Mouse (Mus musculus): ENCODE measurements around the gene Zcwpw1. TPM values are rescaled to one million over a fixed set of nuclear protein-coding genes. Genes with fewer than 3 reads are reported as not detected.

Zcwpw1 gene
- polyA plus RNA-seq, 1 experiment from 2014 or later = 13.1 TPM

- 65% methylated on average over 4 of the region's 4 CpGs for WGBS
- ATAC-seq = no peak
- no peaks in the 10 kb centered on the region for H3K4me1 ChIP-seq (ENCODE audit: control insufficient read depth, insufficient read depth, low read length)
- H3K27ac ChIP-seq (ENCODE audit: low read length) = no peak overlapping the region
- no peaks in the 10 kb centered on the region for H3K36me3 ChIP-seq (ENCODE audit: control insufficient read depth, insufficient read depth, low read length)
- H3K9ac ChIP-seq (ENCODE audit: low read depth, low read length) = no peak overlapping the region
- H3K9me3 ChIP-seq (replicated peaks; ENCODE audit: control insufficient read depth, low read length, poor library complexity, severe bottlenecking) = no peaks in the 10 kb centered on the region
- no peak overlapping the region for H3K4me3 ChIP-seq (ENCODE audit: low read depth, low read length)
- no peaks in the 10 kb centered on the region for H3K27me3 ChIP-seq (ENCODE audit: control insufficient read depth, insufficient read depth, low read depth, low read length)
- no peak overlapping the region for H3K4me2 ChIP-seq (ENCODE audit: low read length)
Measured at GRCm38 (mm10) chr5:137822126-137822525, 34.5 kb downstream of the Zcwpw1 start.

DNA sequence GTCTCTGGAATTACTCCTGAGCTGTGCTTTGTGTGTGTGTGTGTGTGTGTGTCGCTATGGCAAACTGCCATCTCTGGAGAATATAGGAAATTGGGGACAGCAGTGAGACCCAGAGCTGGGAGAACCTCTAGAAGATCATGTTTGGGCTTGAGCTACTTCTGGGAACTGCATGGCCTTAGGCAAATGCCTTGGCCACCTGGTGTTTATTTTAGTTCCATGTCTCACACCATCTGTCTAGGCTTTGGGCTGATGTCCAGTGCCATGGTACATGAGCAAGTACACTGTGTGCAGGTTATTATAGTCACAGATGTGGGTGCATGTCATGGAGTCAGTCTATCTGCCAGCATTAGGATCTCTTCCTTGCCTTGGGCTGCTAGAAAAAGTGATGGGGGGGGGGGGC is 35.0 kb downstream of the Zcwpw1 start:
- no peak overlapping the region for H3K27ac ChIP-seq (ENCODE audit: low read length)

DNA sequence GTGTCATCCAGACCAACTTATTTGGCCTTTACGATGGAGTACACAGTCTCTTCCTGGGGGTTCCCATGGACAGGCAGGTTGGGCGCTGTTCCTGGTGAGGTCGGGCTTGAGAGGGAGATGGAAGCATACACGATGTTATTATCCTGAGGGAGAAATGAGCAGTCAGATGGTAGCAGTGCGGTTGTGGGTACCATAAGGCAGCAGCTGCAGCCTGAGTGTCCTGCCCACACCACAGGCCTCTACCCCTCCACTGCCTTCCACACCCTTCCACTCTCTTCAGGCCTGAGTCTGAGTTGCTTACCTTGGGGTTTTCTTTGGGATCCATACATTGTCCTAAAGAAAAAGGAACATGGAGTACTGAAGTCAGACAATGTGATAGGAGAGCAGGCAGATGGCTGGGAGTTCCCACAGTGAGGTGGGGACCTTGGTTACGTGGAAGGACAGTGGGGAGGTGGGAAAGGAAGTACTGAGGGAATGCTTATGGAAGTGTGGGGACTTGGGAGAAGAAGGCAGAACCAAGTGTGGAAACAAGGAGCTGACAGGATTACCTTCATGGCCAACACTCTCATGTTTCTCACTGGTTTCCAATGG is 36.0 kb downstream of the Zcwpw1 start:
- H3K9ac ChIP-seq (ENCODE audit: low read depth, low read length) = no peak overlapping the region
- H3K27me3 ChIP-seq (ENCODE audit: control insufficient read depth, insufficient read depth, low read depth, low read length) = no peaks in the 10 kb centered on the region
- H3K4me3 ChIP-seq (ENCODE audit: low read depth, low read length) = no peak overlapping the region
- H3K4me1 ChIP-seq (ENCODE audit: control insufficient read depth, insufficient read depth, low read length) = no peaks in the 10 kb centered on the region
- H3K4me2 ChIP-seq (ENCODE audit: low read length) = no peak overlapping the region
- WGBS = 93% methylated on average over 6 of the region's 6 CpGs
- no peak for ATAC-seq
- no peaks in the 10 kb centered on the region for H3K9me3 ChIP-seq (replicated peaks; ENCODE audit: control insufficient read depth, low read length, poor library complexity, severe bottlenecking)
- no peaks in the 10 kb centered on the region for H3K36me3 ChIP-seq (ENCODE audit: control insufficient read depth, insufficient read depth, low read length)
- no peak overlapping the region for H3K27ac ChIP-seq (ENCODE audit: low read length)

More for the DNA sequence above, 35.0 kb downstream of the Zcwpw1 start:
- Histone ChIP-seq H3K4me1 (ENCODE audit: control insufficient read depth, insufficient read depth, low read length) (no peaks in the 10 kb centered on the region), H3K4me2 (ENCODE audit: low read length) (no peak overlapping the region), H3K9me3 (replicated peaks; ENCODE audit: control insufficient read depth, low read length, poor library complexity, severe bottlenecking) (no peaks in the 10 kb centered on the region), H3K27me3 (ENCODE audit: control insufficient read depth, insufficient read depth, low read depth, low read length) (no peaks in the 10 kb centered on the region), H3K9ac (ENCODE audit: low read depth, low read length) (no peak overlapping the region), H3K36me3 (ENCODE audit: control insufficient read depth, insufficient read depth, low read length) (no peaks in the 10 kb centered on the region), H3K4me3 (ENCODE audit: low read depth, low read length) (no peak overlapping the region)
- WGBS = 94% methylated on average over 1 of the region's 1 CpGs
- no peak for ATAC-seq

- WGBS = 93% methylated on average over 3 of the region's 3 CpGs
- no peak overlapping the region for H3K4me3 ChIP-seq (ENCODE audit: low read depth, low read length)
Measured at GRCm38 (mm10) chr5:137825030-137825429, 37.4 kb downstream of the Zcwpw1 start.

DNA sequence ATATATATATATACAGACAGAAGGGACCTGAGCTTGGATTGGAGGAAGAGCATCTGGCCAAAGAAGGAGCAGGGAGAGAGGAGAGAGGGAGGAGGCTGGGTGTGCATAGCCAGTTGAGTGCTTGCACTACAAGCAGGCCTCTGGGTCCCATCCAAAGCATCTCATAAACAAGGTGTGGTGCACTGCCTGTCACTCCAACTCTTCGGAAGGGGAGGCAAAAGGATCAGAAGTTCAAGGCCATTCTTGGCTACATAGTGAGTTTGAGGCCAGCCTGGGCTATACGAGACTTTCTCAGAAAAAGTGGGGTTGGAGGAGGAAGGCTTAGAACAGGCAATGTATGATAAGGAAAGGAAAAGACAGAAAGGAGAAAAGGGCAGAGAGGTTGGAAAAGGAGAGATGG is 38.4 kb downstream of the Zcwpw1 start:
- ATAC-seq = no peak
- Histone ChIP-seq H3K4me3 (ENCODE audit: low read depth, low read length) (no peak overlapping the region), H3K27me3 (ENCODE audit: control insufficient read depth, insufficient read depth, low read depth, low read length) (no peaks in the 10 kb centered on the region), H3K4me2 (ENCODE audit: low read length) (no peak overlapping the region), H3K9ac (ENCODE audit: low read depth, low read length) (no peak overlapping the region), H3K4me1 (ENCODE audit: control insufficient read depth, insufficient read depth, low read length) (no peaks in the 10 kb centered on the region), H3K27ac (ENCODE audit: low read length) (no peak overlapping the region), H3K36me3 (ENCODE audit: control insufficient read depth, insufficient read depth, low read length) (no peaks in the 10 kb centered on the region), H3K9me3 (replicated peaks; ENCODE audit: control insufficient read depth, low read length, poor library complexity, severe bottlenecking) (no peaks in the 10 kb centered on the region)
- 84% methylated on average over 2 of the region's 2 CpGs for WGBS

More at GRCm38 (mm10) chr5:137825030-137825429, 37.4 kb downstream of the Zcwpw1 start:
- no peak overlapping the region for H3K27ac ChIP-seq (ENCODE audit: low read length)
- H3K9ac ChIP-seq (ENCODE audit: low read depth, low read length) = no peak overlapping the region
- no peak overlapping the region for H3K4me2 ChIP-seq (ENCODE audit: low read length)
- no peaks in the 10 kb centered on the region for H3K27me3 ChIP-seq (ENCODE audit: control insufficient read depth, insufficient read depth, low read depth, low read length)
- ATAC-seq = no peak
- H3K9me3 ChIP-seq (replicated peaks; ENCODE audit: control insufficient read depth, low read length, poor library complexity, severe bottlenecking) = no peaks in the 10 kb centered on the region
- no peaks in the 10 kb centered on the region for H3K36me3 ChIP-seq (ENCODE audit: control insufficient read depth, insufficient read depth, low read length)
- no peaks in the 10 kb centered on the region for H3K4me1 ChIP-seq (ENCODE audit: control insufficient read depth, insufficient read depth, low read length)

DNA sequence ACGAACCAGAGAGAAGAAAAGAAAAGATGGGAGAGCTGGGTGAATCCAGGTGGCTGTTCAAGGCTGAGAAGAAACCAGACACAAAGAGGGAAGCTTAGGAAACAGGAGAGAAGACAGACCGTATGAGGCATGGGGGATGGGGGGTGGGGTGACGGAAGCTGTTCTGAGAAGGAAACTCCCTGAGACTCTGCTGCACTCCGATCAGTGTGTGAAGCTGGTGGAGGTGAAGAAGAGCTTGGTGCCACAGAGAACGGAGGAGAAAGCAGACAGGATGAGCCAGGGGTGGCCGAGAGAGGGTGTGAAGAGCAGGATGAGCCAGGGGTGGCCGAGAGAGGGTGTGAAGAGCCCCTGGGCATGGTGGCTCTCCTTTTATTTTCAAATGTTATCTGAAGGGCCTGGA is 38.8 kb downstream of the Zcwpw1 start:
- ATAC-seq = no peak
- Histone ChIP-seq H3K4me2 (ENCODE audit: low read length) (no peak overlapping the region), H3K4me1 (ENCODE audit: control insufficient read depth, insufficient read depth, low read length) (no peaks in the 10 kb centered on the region), H3K9ac (ENCODE audit: low read depth, low read length) (no peak overlapping the region), H3K9me3 (replicated peaks; ENCODE audit: control insufficient read depth, low read length, poor library complexity, severe bottlenecking) (no peaks in the 10 kb centered on the region), H3K36me3 (ENCODE audit: control insufficient read depth, insufficient read depth, low read length) (no peaks in the 10 kb centered on the region), H3K4me3 (ENCODE audit: low read depth, low read length) (no peak overlapping the region), H3K27ac (ENCODE audit: low read length) (no peak overlapping the region), H3K27me3 (ENCODE audit: control insufficient read depth, insufficient read depth, low read depth, low read length) (no peaks in the 10 kb centered on the region)
- 71% methylated on average over 7 of the region's 7 CpGs for WGBS

- Histone ChIP-seq H3K36me3 (ENCODE audit: control insufficient read depth, insufficient read depth, low read length) (no peaks in the 10 kb centered on the region), H3K4me3 (ENCODE audit: low read depth, low read length) (no peak overlapping the region), H3K4me1 (ENCODE audit: control insufficient read depth, insufficient read depth, low read length) (no peaks in the 10 kb centered on the region), H3K4me2 (ENCODE audit: low read length) (no peak overlapping the region), H3K27me3 (ENCODE audit: control insufficient read depth, insufficient read depth, low read depth, low read length) (no peaks in the 10 kb centered on the region), H3K9ac (ENCODE audit: low read depth, low read length) (no peak overlapping the region), H3K9me3 (replicated peaks; ENCODE audit: control insufficient read depth, low read length, poor library complexity, severe bottlenecking) (no peaks in the 10 kb centered on the region), H3K27ac (ENCODE audit: low read length) (no peak overlapping the region)
- ATAC-seq = no peak
- 89% methylated on average over 6 of the region's 6 CpGs for WGBS
Measured at GRCm38 (mm10) chr5:137828694-137829093, 41.1 kb downstream of the Zcwpw1 start.

- 83% methylated on average over 7 of the region's 7 CpGs for WGBS
Measured at GRCm38 (mm10) chr5:137830238-137830637, 42.6 kb downstream of the Zcwpw1 start.

GRCm38 (mm10) chr5:137831106-137831505 is 43.5 kb downstream of the Zcwpw1 start:
- Histone ChIP-seq H3K4me1 (ENCODE audit: control insufficient read depth, insufficient read depth, low read length) (no peaks in the 10 kb centered on the region), H3K9ac (ENCODE audit: low read depth, low read length) (no peak overlapping the region), H3K27ac (ENCODE audit: low read length) (no peak overlapping the region), H3K27me3 (ENCODE audit: control insufficient read depth, insufficient read depth, low read depth, low read length) (no peaks in the 10 kb centered on the region), H3K36me3 (ENCODE audit: control insufficient read depth, insufficient read depth, low read length) (no peaks in the 10 kb centered on the region), H3K4me3 (ENCODE audit: low read depth, low read length) (no peak overlapping the region), H3K9me3 (replicated peaks; ENCODE audit: control insufficient read depth, low read length, poor library complexity, severe bottlenecking) (no peaks in the 10 kb centered on the region), H3K4me2 (ENCODE audit: low read length) (no peak overlapping the region)
- no peak for ATAC-seq
- 90% methylated on average over 4 of the region's 4 CpGs for WGBS

More at GRCm38 (mm10) chr5:137830238-137830637, 42.6 kb downstream of the Zcwpw1 start:
- Histone ChIP-seq H3K4me2 (ENCODE audit: low read length) (no peak overlapping the region), H3K4me3 (ENCODE audit: low read depth, low read length) (no peak overlapping the region), H3K36me3 (ENCODE audit: control insufficient read depth, insufficient read depth, low read length) (no peaks in the 10 kb centered on the region), H3K9ac (ENCODE audit: low read depth, low read length) (no peak overlapping the region), H3K27me3 (ENCODE audit: control insufficient read depth, insufficient read depth, low read depth, low read length) (no peaks in the 10 kb centered on the region), H3K9me3 (replicated peaks; ENCODE audit: control insufficient read depth, low read length, poor library complexity, severe bottlenecking) (no peaks in the 10 kb centered on the region), H3K27ac (ENCODE audit: low read length) (no peak overlapping the region), H3K4me1 (ENCODE audit: control insufficient read depth, insufficient read depth, low read length) (no peaks in the 10 kb centered on the region)
- no peak for ATAC-seq

Measured in midbrain, embryonic 16.5 days (tissue).